Mouse (Mus musculus) liver, adult 10 weeks (tissue): ENCODE results near the gene Olfr638. TPM values are rescaled to one million over a fixed set of nuclear protein-coding genes. Genes with fewer than 3 reads are reported as not detected.

Experiments used
- polyA plus RNA-seq: library from polyadenylated mRNA; stranded (reverse); fragments of 350-450 nt; fragmentation: Illumina TruSeq; extraction: RNeasy Lipid Tissue Mini Kit (QIAGEN cat#74804); gene quantifications from one replicate; pipeline ENCODE4 v1.2.3, GENCODE M21; 2014; ENCODE audit warnings: low read depth, low replicate concordance

The Olfr638 gene
- polyA plus RNA-seq, result not detected

GRCm38 (mm10) chr7:103998446-103998845, at the start of gene Olfr638:
Gene Olfr638 (plus strand): TSS chr7:103998746.

GRCm38 (mm10) chr7:103970852-103971251, 27.7 kb upstream of the Olfr638 start, which contains the start of gene Olfr635:
Gene Olfr635 (plus strand): TSS chr7:103971152.

GRCm38 (mm10) chr7:104017203-104017602, 18.7 kb downstream of the Olfr638 start, which contains the start of gene Olfr639:
Gene Olfr639 (minus strand): TSS chr7:104017303.

GRCm38 (mm10) chr7:104025473-104025872, 26.9 kb downstream of the Olfr638 start, which contains the start of gene Olfr640:
Gene Olfr640 (minus strand): TSS chr7:104025573.

GRCm38 (mm10) chr7:104035145-104035544, 36.6 kb downstream of the Olfr638 start, which contains the start of gene Olfr641:
Gene Olfr641 (plus strand): TSS chr7:104035445.

GRCm38 (mm10) chr7:104052566-104052965, 54.0 kb downstream of the Olfr638 start, which contains the start of gene Olfr642:
Gene Olfr642 (minus strand): TSS chr7:104052666.

Other genes starting within 250 kb of the Olfr638 start
- gene Olfr630, start 241.4 kb upstream of the Olfr638 start, polyA plus RNA-seq, result not detected
- gene Olfr69, start 227.2 kb upstream of the Olfr638 start, polyA plus RNA-seq, result not detected
- gene Olfr68, start 219.0 kb upstream of the Olfr638 start, polyA plus RNA-seq, result not detected
- not detected for gene Olfr67, start 206.9 kb upstream of the Olfr638 start, polyA plus RNA-seq
- 14.4 TPM for gene Hbb-bt, start 184.8 kb upstream of the Olfr638 start, polyA plus RNA-seq
- 131 TPM for gene Hbb-bs, start 170.7 kb upstream of the Olfr638 start, polyA plus RNA-seq
- gene Hbb-bh2, start 158.2 kb upstream of the Olfr638 start, polyA plus RNA-seq, result not detected
- gene Hbb-bh1, start 155.6 kb upstream of the Olfr638 start, polyA plus RNA-seq, result not detected
- gene Hbb-y, start 145.5 kb upstream of the Olfr638 start, polyA plus RNA-seq, result not detected
- gene Olfr66, start 112.5 kb upstream of the Olfr638 start, polyA plus RNA-seq, result not detected
- not detected for gene Olfr64, start 104.3 kb upstream of the Olfr638 start, polyA plus RNA-seq
- gene Olfr65, start 95.3 kb upstream of the Olfr638 start, polyA plus RNA-seq, result not detected
- not detected for gene Olfr631, start 69.9 kb upstream of the Olfr638 start, polyA plus RNA-seq
- not detected for gene Olfr632, start 64.4 kb upstream of the Olfr638 start, polyA plus RNA-seq
- not detected for gene Olfr633, start 54.3 kb upstream of the Olfr638 start, polyA plus RNA-seq
- not detected for gene Olfr635, start 27.6 kb upstream of the Olfr638 start, polyA plus RNA-seq
- not detected for gene Olfr639, start 18.6 kb downstream of the Olfr638 start, polyA plus RNA-seq
- gene Olfr640, start 26.8 kb downstream of the Olfr638 start, polyA plus RNA-seq, result not detected
- gene Olfr641, start 36.7 kb downstream of the Olfr638 start, polyA plus RNA-seq, result not detected
- not detected for gene Olfr642, start 53.9 kb downstream of the Olfr638 start, polyA plus RNA-seq
- not detected for gene 4930516K23Rik, start 62.7 kb downstream of the Olfr638 start, polyA plus RNA-seq
- not detected for gene Olfr644, start 73.1 kb downstream of the Olfr638 start, polyA plus RNA-seq
- not detected for gene Olfr645, start 86.7 kb downstream of the Olfr638 start, polyA plus RNA-seq
- gene Olfr646, start 106.1 kb downstream of the Olfr638 start, polyA plus RNA-seq, result not detected
- not detected for gene Ubqln5, start 131.1 kb downstream of the Olfr638 start, polyA plus RNA-seq
- not detected for gene Olfr643, start 138.7 kb downstream of the Olfr638 start, polyA plus RNA-seq
- not detected for gene Ubqln3, start 144.5 kb downstream of the Olfr638 start, polyA plus RNA-seq
- gene Ubqlnl, start 151.8 kb downstream of the Olfr638 start, polyA plus RNA-seq, result not detected
- gene Olfm5, start 166.1 kb downstream of the Olfr638 start, polyA plus RNA-seq, result not detected
- not detected for gene Olfr648, start 184.6 kb downstream of the Olfr638 start, polyA plus RNA-seq
- not detected for gene Olfr649, start 197.2 kb downstream of the Olfr638 start, polyA plus RNA-seq
- gene Trim6, start 220.0 kb downstream of the Olfr638 start, polyA plus RNA-seq, result 0.34 TPM
- 14.9 TPM for gene Trim34a, start 245.7 kb downstream of the Olfr638 start, polyA plus RNA-seq